Mouse (Mus musculus) MEL (cell line): Measurements from ENCODE around the gene Strip1.

Experiments used
- BHLHE40 ChIP-seq: IDR thresholded peaks from 2 replicates; pipeline ENCODE4 v1.6.1; 2012; ENCODE audit warnings: low read depth, mild to moderate bottlenecking, inconsistent platforms, low read length, improper control_type of control experiment, borderline replicate concordance
- CTCF ChIP-seq, 3 experiments: IDR thresholded peaks in 2 of 3; conservative IDR thresholded peaks in 1 of 3; 2 replicates each; pipeline ENCODE4 v1.5.1; 2011 to 2012; ENCODE audit warnings: low read length in 3 of 3, low read depth in 2 of 3, mild to moderate bottlenecking in 2 of 3, improper control_type of control experiment in 1 of 3, inconsistent platforms in 1 of 3, mixed read lengths in 1 of 3, moderate library complexity in 1 of 3; ENCODE audit not compliant: control insufficient read depth in 1 of 3, insufficient read depth in 1 of 3, poor library complexity in 1 of 3, severe bottlenecking in 1 of 3
- GATA1 ChIP-seq: IDR thresholded peaks from 2 replicates; pipeline ENCODE4 v1.6.1; 2011; ENCODE audit warnings: low read depth, low read length, improper control_type of control experiment
- HCFC1 ChIP-seq: IDR thresholded peaks from 2 replicates; pipeline ENCODE4 v1.6.1; 2012; ENCODE audit warnings: low read depth, mild to moderate bottlenecking, inconsistent platforms, low read length, improper control_type of control experiment, moderate library complexity
- MAFK ChIP-seq: IDR thresholded peaks from 2 replicates; pipeline ENCODE4 v1.6.1; 2011; ENCODE audit warnings: low read depth, mild to moderate bottlenecking, low read length, improper control_type of control experiment, borderline replicate concordance
- POLR2A ChIP-seq, 2 experiments: IDR thresholded peaks; 2 replicates each; pipeline ENCODE4 v1.6.1; 2011 to 2012; ENCODE audit warnings: low read length in 2 of 2, mild to moderate bottlenecking in 2 of 2, control low read depth in 1 of 2, improper control_type of control experiment in 1 of 2, low read depth in 1 of 2, moderate library complexity in 1 of 2; ENCODE audit not compliant: control insufficient read depth in 1 of 2, insufficient read depth in 1 of 2, poor library complexity in 1 of 2
- POLR2AphosphoS2 ChIP-seq: IDR thresholded peaks from 2 replicates; pipeline ENCODE4 v1.6.1; 2011; ENCODE audit warnings: low read length, improper control_type of control experiment
- POLR2AphosphoS5 ChIP-seq: IDR thresholded peaks from 2 replicates; pipeline ENCODE4 v1.6.1; 2012; ENCODE audit warnings: low read depth, borderline replicate concordance, mild to moderate bottlenecking, inconsistent platforms, low read length, moderate library complexity, mixed read lengths
- RAD21 ChIP-seq: IDR thresholded peaks from 2 replicates; pipeline ENCODE4 v1.6.1; 2011; ENCODE audit warnings: mild to moderate bottlenecking, low read depth, low read length, improper control_type of control experiment
- SIN3A ChIP-seq: IDR thresholded peaks from 2 replicates; pipeline ENCODE4 v1.6.1; 2012; ENCODE audit warnings: low read length, improper control_type of control experiment, inconsistent platforms
- SMC3 ChIP-seq: IDR thresholded peaks from 2 replicates; pipeline ENCODE4 v1.6.1; 2011; ENCODE audit warnings: low read depth, low read length, improper control_type of control experiment
- USF1 ChIP-seq: IDR thresholded peaks from 2 replicates; pipeline ENCODE4 v1.6.1; 2014; ENCODE audit warnings: low read depth, mild to moderate bottlenecking, inconsistent platforms, low read length, improper control_type of control experiment, moderate library complexity
- ZNF384 ChIP-seq: IDR thresholded peaks from 2 replicates; pipeline ENCODE4 v1.6.1; 2012; ENCODE audit warnings: low read depth, mild to moderate bottlenecking, inconsistent platforms, low read length, improper control_type of control experiment

GRCm38 (mm10) chr3:107670500-107670899 lies 39.0 kb upstream of the Strip1 start:
- no peak for TF ChIP-seq POLR2AphosphoS5
- TF ChIP-seq USF1 = no peak
- no peak for TF ChIP-seq CTCF (IDR thresholded peaks at IDR 0.05 in 2 of 3, conservative IDR thresholded peaks at IDR 0.05 in 1 of 3; ENCODE audit: control insufficient read depth in 1 of 3, insufficient read depth in 1 of 3, low read depth in 2 of 3, low read length in 3 of 3, poor library complexity in 1 of 3, severe bottlenecking in 1 of 3)
- no peak for TF ChIP-seq ZNF384
- 0 out of 2 replicates have a peak, but pooled peaks have one; percentile 36 for TF ChIP-seq SIN3A
- no peak for TF ChIP-seq HCFC1
- TF ChIP-seq RAD21 = no peak
- TF ChIP-seq BHLHE40 = no peak
- TF ChIP-seq GATA1 = no peak
- no peak for TF ChIP-seq SMC3
- TF ChIP-seq POLR2A (IDR thresholded peaks at IDR 0.05; ENCODE audit: control insufficient read depth in 1 of 2, insufficient read depth in 1 of 2, low read depth in 1 of 2, low read length in 2 of 2, poor library complexity in 1 of 2) = no peak
- TF ChIP-seq POLR2AphosphoS2 = no peak
- TF ChIP-seq MAFK = no peak
